Mouse (Mus musculus): Measurements from ENCODE around the gene Gal3st1.

DNA sequence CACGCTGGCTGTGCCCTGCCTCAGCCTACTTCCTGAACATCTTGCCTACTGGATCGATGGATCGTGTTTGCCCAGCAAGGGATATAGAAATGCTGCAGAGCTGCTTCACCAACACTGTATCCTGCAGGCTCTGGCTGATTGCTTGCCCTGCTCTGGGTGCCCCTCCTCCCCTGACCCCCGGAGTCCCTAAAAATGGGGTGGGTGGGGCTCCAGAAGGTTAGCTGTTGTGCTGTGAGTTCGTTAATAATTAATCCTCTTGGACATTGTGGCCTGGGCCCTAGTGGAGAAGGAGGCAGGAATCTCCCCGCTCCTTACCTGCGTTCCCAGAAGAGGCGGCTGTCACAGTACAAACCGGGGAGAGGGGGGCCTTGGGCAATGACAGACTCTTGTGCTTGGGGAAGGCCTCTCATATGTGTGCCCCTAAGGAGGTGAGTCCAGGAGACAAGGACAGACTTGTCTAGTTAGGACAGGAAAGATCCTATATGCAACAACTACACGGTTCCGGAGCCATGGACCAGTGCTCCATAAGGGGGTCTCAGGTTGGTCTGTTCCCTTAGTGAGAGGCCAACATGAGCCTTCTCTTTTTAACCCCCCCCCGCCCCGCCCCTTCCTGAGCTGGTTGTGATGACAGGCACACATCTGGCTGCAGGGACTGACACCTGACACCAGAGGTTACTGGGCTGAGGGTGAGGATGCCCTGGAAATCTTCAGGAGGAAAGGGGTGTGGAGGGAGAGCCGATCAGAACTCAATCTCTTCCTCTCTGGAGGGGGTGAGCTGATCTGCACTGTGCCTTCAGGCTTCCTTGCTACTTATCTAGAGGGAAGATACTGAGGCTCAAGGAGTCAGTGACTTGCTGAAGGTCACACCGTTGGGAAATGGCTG, 668 bp downstream of the Gal3st1 start:
- TF ChIP-seq CTCF (IDR thresholded peaks at IDR 0.05; ENCODE audit: borderline replicate concordance, control insufficient read depth, extremely low read depth, insufficient read depth, low read length, poor library complexity) = no peak
- TF ChIP-seq POLR2A (IDR thresholded peaks at IDR 0.05; ENCODE audit: control insufficient read depth, extremely low read depth, insufficient read depth, low read length, poor library complexity) = no peak
